Mouse (Mus musculus) olfactory bulb, adult 2 months (tissue): ENCODE measurements around the gene Tbc1d10b. TPM values are rescaled to one million over a fixed set of nuclear protein-coding genes. Genes with fewer than 3 reads are reported as not detected.
A peak's percentile ranks its signal among the peaks of the same experiment; 100 is the strongest.

Source experiments
- H3K27ac ChIP-seq: fragments of 200-500 bp; 2 replicates; pipeline ENCODE4 v1.5.1; 2012; ENCODE audit warnings: low read depth, low read length; ENCODE audit not compliant: insufficient read depth
- H3K4me1 ChIP-seq: fragments of 200-500 bp; 2 replicates; pipeline ENCODE4 v1.6.1; 2012; ENCODE audit warnings: low read length; ENCODE audit not compliant: control insufficient read depth, insufficient read depth
- H3K4me3 ChIP-seq: fragments of 200-500 bp; 2 replicates; pipeline ENCODE4 v1.5.1; 2012; ENCODE audit warnings: mild to moderate bottlenecking, low read depth, low read length, moderate library complexity; ENCODE audit not compliant: insufficient read depth
- CTCF ChIP-seq: fragments of 200-500 bp; IDR thresholded peaks from 2 replicates; pipeline ENCODE4 v1.5.1; 2012; ENCODE audit warnings: low read depth, mild to moderate bottlenecking, low read length, moderate library complexity; ENCODE audit not compliant: insufficient read depth
- POLR2A ChIP-seq: fragments of 200-500 bp; IDR thresholded peaks from 2 replicates; pipeline ENCODE4 v1.6.1; 2012; ENCODE audit warnings: mild to moderate bottlenecking, low read depth, low read length, moderate library complexity; ENCODE audit not compliant: insufficient read depth
- WGBS: fragments of 180-500 bp; shearing (Covaris S2); methylation state at CpG from one replicate; pipeline ENCODE4 v1.1.7; 2018; 5-methylcytosine and 5-hydroxymethylcytosine counted together
- polyA plus RNA-seq: library from polyadenylated mRNA; stranded (reverse); fragments of >200 nt; gene quantifications from 2 replicates; pipeline ENCODE4 v1.2.4, GENCODE M21; 2012; ENCODE audit warnings: low replicate concordance; ENCODE audit not compliant: missing spikeins, insufficient read depth, insufficient read length

Gene Tbc1d10b
- polyA plus RNA-seq, 1 experiment: not detected

DNA sequence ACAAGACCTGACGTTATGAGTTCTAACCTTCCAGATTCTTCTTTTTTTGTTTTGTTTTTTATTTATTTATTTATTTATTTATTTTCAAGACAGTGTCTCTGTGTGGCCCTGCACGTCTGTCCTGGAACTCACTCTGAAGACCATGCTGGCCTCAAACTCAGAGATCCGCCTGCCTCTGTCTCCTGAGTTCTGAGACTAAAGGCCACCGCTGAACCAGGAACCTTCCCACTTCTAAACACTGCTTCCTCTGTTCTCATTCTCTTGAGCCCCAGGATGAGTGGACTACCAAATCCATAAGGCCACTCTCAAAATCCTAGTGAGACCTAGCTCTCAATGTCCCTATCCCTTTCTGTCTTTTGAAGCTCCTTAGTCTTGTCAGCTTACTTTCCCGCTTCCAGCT, 1.6 kb upstream of the Tbc1d10b start:
- TF ChIP-seq CTCF: no peak
- no peak for TF ChIP-seq POLR2A
- WGBS: 80% methylated on average over 5 of the region's 5 CpGs
- Histone ChIP-seq H3K4me1 (peaks cover 13% of the 10 kb centered on the region), H3K27ac (no peak overlapping the region), H3K4me3 (no peak overlapping the region)

GRCm38 (mm10) chr7:127208553-127209438, 528 bp upstream of the Tbc1d10b start, which contains the start of gene Mylpf:
Mylpf (plus strand) TSS chr7:127208890.
- TF ChIP-seq CTCF (peak; percentile 24; the same call in 1 of the 2 replicates), POLR2A (peak; percentile 32; the same call in 1 of the 2 replicates)
- Histone ChIP-seq H3K4me3 (peak within 1 kb of the TSS; percentile 60), H3K27ac (peak within 1 kb of the TSS; percentile 77), H3K4me1 (peaks cover 11% of the 10 kb centered on the region)
- WGBS: under 1% methylated on average over 43 of the region's 44 CpGs

DNA sequence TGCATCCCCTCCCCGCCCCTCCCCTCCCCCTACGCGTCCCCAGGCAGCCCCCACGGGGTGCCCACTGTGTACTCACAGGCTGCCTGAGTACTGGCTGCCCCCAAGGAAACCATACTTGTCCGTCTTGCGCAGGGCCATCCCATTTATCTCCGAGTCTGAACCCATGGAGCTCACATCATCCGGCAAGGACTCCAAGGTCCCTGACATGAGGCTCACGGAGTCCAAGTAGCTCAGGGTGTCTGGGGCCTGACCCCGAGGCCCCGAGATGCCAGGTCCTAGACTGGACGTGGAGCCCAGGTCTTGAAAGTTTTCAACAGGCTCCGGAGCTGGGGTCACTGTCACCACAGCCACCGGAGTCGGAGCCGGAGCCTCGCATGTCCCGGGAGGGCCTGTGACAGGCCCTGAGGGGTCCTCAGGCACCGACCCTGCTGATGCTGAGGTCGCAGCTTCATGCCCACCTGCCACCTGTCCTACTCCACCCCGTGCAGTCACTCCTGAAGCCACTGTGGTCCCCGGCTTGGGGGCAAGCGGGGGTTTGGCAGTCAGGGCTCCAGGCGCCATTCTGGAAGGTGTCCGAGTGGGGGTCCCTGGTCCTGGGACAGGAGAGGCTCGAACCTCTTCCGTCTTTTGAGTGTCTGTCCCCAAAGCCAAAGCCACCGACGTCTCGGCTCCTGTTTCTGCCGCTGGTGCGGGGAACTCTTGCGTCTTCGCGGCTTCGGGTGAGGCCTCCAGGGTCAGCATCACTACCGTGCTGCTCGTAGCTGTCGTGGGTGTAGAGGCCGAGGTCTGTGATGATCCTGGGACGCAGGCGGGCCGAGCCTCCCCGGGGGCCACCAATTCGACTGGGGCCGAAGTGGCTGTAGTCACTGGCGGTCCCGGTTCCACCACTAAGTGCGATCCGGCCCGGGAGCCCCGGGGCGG, 634 bp downstream of the Tbc1d10b start:
- under 1% methylated on average over 52 of the region's 53 CpGs for WGBS
- TF ChIP-seq POLR2A (no peak), CTCF (0 out of 2 replicates have a peak, but pooled peaks have one; percentile 21)
- peak overlapping the region; percentile 60 for H3K4me3 ChIP-seq
- H3K27ac ChIP-seq: 0 out of 2 replicates have a peak overlapping the region, but pooled peaks have one; percentile 1
- H3K4me1 ChIP-seq: peaks cover 11% of the 10 kb centered on the region

DNA sequence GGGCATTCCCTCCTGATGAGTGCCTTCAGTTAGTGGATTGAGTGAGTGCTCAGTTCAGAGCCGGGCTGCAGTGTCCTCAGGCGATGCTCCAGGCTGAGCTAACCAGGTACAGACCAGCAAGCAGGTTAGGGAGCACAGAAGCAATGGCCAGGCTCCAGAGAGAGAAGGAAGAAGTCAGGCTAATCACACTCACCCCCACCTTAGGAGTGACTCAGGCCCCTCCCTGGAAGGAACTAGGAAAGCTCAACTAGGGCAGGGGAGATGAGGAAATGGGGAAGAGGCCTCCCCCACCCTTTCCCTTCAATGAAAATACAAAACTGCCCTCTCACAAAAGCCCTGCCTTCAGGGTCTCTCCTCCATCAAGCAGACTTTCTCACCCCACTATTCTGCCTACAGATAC, 1.7 kb downstream of the Tbc1d10b start:
- H3K4me1 ChIP-seq: peaks cover 11% of the 10 kb centered on the region
- H3K4me3 ChIP-seq: peak overlapping the region; percentile 60
- WGBS: 40% methylated on average over 2 of the region's 2 CpGs
- H3K27ac ChIP-seq: no peak overlapping the region
- TF ChIP-seq POLR2A (no peak), CTCF (no peak)

- peaks cover 15% of the 10 kb centered on the region for H3K4me1 ChIP-seq
- TF ChIP-seq POLR2A (no peak), CTCF (no peak)
- peak overlapping the region; percentile 54 for H3K4me3 ChIP-seq
- 44% methylated on average over 11 of the region's 11 CpGs for WGBS
- 0 out of 2 replicates have a peak overlapping the region, but pooled peaks have one; percentile 49 for H3K27ac ChIP-seq
These were observed 11.8 kb downstream of the Tbc1d10b start for GRCm38 (mm10) chr7:127196484-127196883.

- Histone ChIP-seq H3K27ac (peak within 1 kb of the TSS; percentile 64), H3K4me1 (peaks cover 15% of the 10 kb centered on the region), H3K4me3 (peak within 1 kb of the TSS; percentile 95)
- TF ChIP-seq POLR2A (0 out of 2 replicates have a peak, but pooled peaks have one; percentile 21), CTCF (no peak)
- WGBS: under 1% methylated on average over 51 of the region's 51 CpGs
These were observed 12.5 kb downstream of the Tbc1d10b start, which contains the start of gene Cd2bp2 for GRCm38 (mm10) chr7:127195544-127196295. Cd2bp2 (minus strand) TSS chr7:127196050.

- Histone ChIP-seq H3K4me3 (peak overlapping the region; percentile 95), H3K4me1 (peaks cover 15% of the 10 kb centered on the region), H3K27ac (no peak overlapping the region)
- TF ChIP-seq POLR2A: no peak
- no peak for TF ChIP-seq CTCF
- 75% methylated on average over 7 of the region's 7 CpGs for WGBS
These were observed 13.6 kb downstream of the Tbc1d10b start for GRCm38 (mm10) chr7:127194633-127195029.

DNA sequence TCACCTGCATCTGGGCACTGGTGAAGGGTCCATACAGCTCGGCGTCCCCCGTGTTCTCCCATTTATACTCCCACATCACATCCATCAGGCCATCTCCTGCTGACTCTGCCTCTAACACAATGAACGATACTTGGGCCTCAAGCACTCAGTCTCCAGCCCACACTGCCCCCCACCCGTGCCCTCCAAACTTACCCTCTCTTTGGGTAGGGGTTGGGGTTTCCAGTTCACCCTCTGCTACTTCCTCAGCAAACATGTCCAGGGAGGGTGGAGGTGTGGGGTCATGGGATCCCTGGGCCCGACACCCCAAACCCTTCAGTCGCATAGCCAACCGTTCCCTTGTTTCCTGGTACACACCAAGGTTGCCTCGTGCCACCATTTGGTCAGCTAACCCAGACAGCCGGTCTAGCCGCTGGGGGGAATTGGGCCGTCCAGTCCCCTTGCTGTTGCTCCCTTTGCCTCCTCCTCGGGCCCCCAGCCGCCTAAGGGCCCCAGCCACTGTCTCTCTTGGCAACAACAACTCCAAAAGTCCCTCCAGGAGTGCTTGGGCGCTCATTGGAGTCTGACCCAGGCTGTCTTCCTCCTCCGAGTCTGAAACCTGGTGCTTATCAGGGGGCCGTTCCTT, 14.1 kb downstream of the Tbc1d10b start:
- Histone ChIP-seq H3K4me1 (peaks cover 15% of the 10 kb centered on the region), H3K27ac (no peak overlapping the region), H3K4me3 (no peak overlapping the region)
- TF ChIP-seq POLR2A: no peak
- TF ChIP-seq CTCF: no peak
- WGBS: 89% methylated on average over 17 of the region's 17 CpGs
